Mouse (Mus musculus) limb, embryonic 10.5 days (tissue): Measurements from ENCODE around the gene Plp2. TPM values are rescaled to one million over a fixed set of nuclear protein-coding genes. Genes with fewer than 3 reads are reported as not detected.
"Not testable (repeated sequence)": the region's sequence is repeated elsewhere in the genome, so short reads cannot be mapped to it uniquely, and the experiment has no call there.

Source experiments
- DNase-seq: peaks from one replicate; pipeline ENCODE4 v3.0.0-alpha.2; 2017; ENCODE audit warnings: low spot score
- H3K27ac ChIP-seq: fragments of 300-500 bp; sonication (generic); 2 replicates; pipeline ENCODE4 v1.5.1; 2016; ENCODE audit warnings: mild to moderate bottlenecking
- H3K27me3 ChIP-seq: fragments of 300-500 bp; sonication (generic); 2 replicates; pipeline ENCODE4 v1.6.1; 2016; ENCODE audit warnings: low read depth, mild to moderate bottlenecking; ENCODE audit not compliant: poor library complexity, severe bottlenecking
- H3K36me3 ChIP-seq: fragments of 300-500 bp; sonication (generic); 2 replicates; pipeline ENCODE4 v1.6.1; 2016; ENCODE audit warnings: mild to moderate bottlenecking, moderate library complexity
- H3K4me1 ChIP-seq: fragments of 300-500 bp; sonication (generic); 2 replicates; pipeline ENCODE4 v1.6.1; 2016
- H3K4me3 ChIP-seq: fragments of 300-500 bp; sonication (generic); 2 replicates; pipeline ENCODE4 v1.5.1; 2016; ENCODE audit warnings: mild to moderate bottlenecking, moderate library complexity
- H3K9me3 ChIP-seq: fragments of 300-500 bp; sonication (generic); replicated peaks from 2 replicates; pipeline ENCODE4 v1.6.1; 2016; ENCODE audit warnings: mild to moderate bottlenecking
- WGBS: fragments of 180-500 bp; shearing (Covaris S2); methylation state at CpG from one replicate; pipeline ENCODE4 v1.1.7; 2016; 5-methylcytosine and 5-hydroxymethylcytosine counted together
- polyA plus RNA-seq: library from polyadenylated mRNA; unstranded; fragments of >200 nt; fragmentation: Nextera tagmentation; extraction: Ambion mirVana; gene quantifications from 2 replicates; pipeline ENCODE4 v1.2.1, GENCODE M21; 2016

Gene Plp2
- 72.6 and 77.7 TPM in 2 replicates for polyA plus RNA-seq

- peak; percentile 50 for DNase-seq
- Histone ChIP-seq H3K36me3 (peaks cover 25% of the 10 kb centered on the region), H3K4me1 (peaks cover 12% of the 10 kb centered on the region), H3K27me3 (no peaks in the 10 kb centered on the region), H3K4me3 (peak within 1 kb of the TSS; percentile 49), H3K27ac (peak within 1 kb of the TSS; percentile 80), H3K9me3 (no peaks in the 10 kb centered on the region)
- 20% methylated on average over 35 of the region's 36 CpGs for WGBS
Measured at GRCm38 (mm10) chrX:7670921-7671623, at the start of gene Plp2. Plp2 (minus strand) TSS chrX:7671390.

GRCm38 (mm10) chrX:7716058-7716457 lies 44.9 kb upstream of the Plp2 start:
- not testable (repeated sequence) for H3K27ac ChIP-seq, H3K9me3 ChIP-seq, H3K27me3 ChIP-seq, H3K36me3 ChIP-seq, DNase-seq, H3K4me3 ChIP-seq, H3K4me1 ChIP-seq
- WGBS = 31% methylated on average over 1 of the region's 1 CpGs

- Histone ChIP-seq H3K4me3 (peak within 1 kb of the TSS; percentile 48), H3K27ac (peak within 1 kb of the TSS; percentile 74)
- H3K27me3 ChIP-seq, H3K36me3 ChIP-seq, H3K9me3 ChIP-seq, H3K4me1 ChIP-seq: not testable (repeated sequence)
- WGBS = 17% methylated on average over 45 of the region's 60 CpGs
- peak; percentile 82 for DNase-seq
Measured at GRCm38 (mm10) chrX:7714135-7714899, 43.1 kb upstream of the Plp2 start, which contains the start of gene Wdr45. Wdr45 (plus strand) TSS chrX:7714333.

- Histone ChIP-seq H3K27ac (peak overlapping the region; percentile 66; the same call in 1 of the 2 replicates), H3K4me3 (peak overlapping the region; percentile 48), H3K36me3 (peaks cover 12% of the 10 kb centered on the region)
- not testable (repeated sequence) for H3K4me1 ChIP-seq, DNase-seq, H3K27me3 ChIP-seq, H3K9me3 ChIP-seq
- WGBS = 23% methylated on average over 6 of the region's 12 CpGs
Measured at GRCm38 (mm10) chrX:7713764-7714134, 42.6 kb upstream of the Plp2 start.

- H3K9me3 ChIP-seq = no peaks in the 10 kb centered on the region
- H3K4me3 ChIP-seq = peak within 1 kb of the TSS; percentile 65
- H3K36me3 ChIP-seq = peaks cover 36% of the 10 kb centered on the region
- H3K27ac ChIP-seq = peak within 1 kb of the TSS; percentile 74
- no peaks in the 10 kb centered on the region for H3K27me3 ChIP-seq
- H3K4me1 ChIP-seq = 0 out of 2 replicates have a peak, but pooled peaks cover 4% of the 10 kb centered on the region
- DNase-seq = peak; percentile 74
- 10% methylated on average over 33 of the region's 33 CpGs for WGBS
Measured at GRCm38 (mm10) chrX:7696954-7697381, 25.8 kb upstream of the Plp2 start, which contains the start of gene Gpkow. Gpkow (plus strand) TSS chrX:7697131.

GRCm38 (mm10) chrX:7696520-7696919 lies 25.3 kb upstream of the Plp2 start:
- WGBS = 39% methylated on average over 6 of the region's 6 CpGs
- 0 out of 2 replicates have a peak, but pooled peaks cover 4% of the 10 kb centered on the region for H3K4me1 ChIP-seq
- no peak overlapping the region for H3K27ac ChIP-seq
- DNase-seq = no peak
- H3K27me3 ChIP-seq = no peaks in the 10 kb centered on the region
- H3K36me3 ChIP-seq = peaks cover 32% of the 10 kb centered on the region
- no peaks in the 10 kb centered on the region for H3K9me3 ChIP-seq
- H3K4me3 ChIP-seq = peak overlapping the region; percentile 65

- Histone ChIP-seq H3K27me3 (no peaks in the 10 kb centered on the region), H3K4me3 (no peak overlapping the region), H3K4me1 (no peaks in the 10 kb centered on the region), H3K36me3 (no peaks in the 10 kb centered on the region), H3K9me3 (no peaks in the 10 kb centered on the region), H3K27ac (no peak overlapping the region)
- no peak for DNase-seq
- 37% methylated on average over 4 of the region's 4 CpGs for WGBS
Measured at GRCm38 (mm10) chrX:7692862-7693261, 21.7 kb upstream of the Plp2 start.

GRCm38 (mm10) chrX:7690486-7690885 lies 19.3 kb upstream of the Plp2 start:
- Histone ChIP-seq H3K9me3 (no peaks in the 10 kb centered on the region), H3K36me3 (no peaks in the 10 kb centered on the region), H3K27ac (no peak overlapping the region), H3K4me1 (no peaks in the 10 kb centered on the region), H3K27me3 (no peaks in the 10 kb centered on the region), H3K4me3 (no peak overlapping the region)
- no peak for DNase-seq
- 67% methylated on average over 3 of the region's 3 CpGs for WGBS

GRCm38 (mm10) chrX:7688321-7688720 lies 17.1 kb upstream of the Plp2 start:
- no peaks in the 10 kb centered on the region for H3K4me1 ChIP-seq
- no peak for DNase-seq
- H3K4me3 ChIP-seq = no peak overlapping the region
- H3K27me3 ChIP-seq = no peaks in the 10 kb centered on the region
- H3K9me3 ChIP-seq = no peaks in the 10 kb centered on the region
- no peak overlapping the region for H3K27ac ChIP-seq
- 89% methylated on average over 2 of the region's 2 CpGs for WGBS
- no peaks in the 10 kb centered on the region for H3K36me3 ChIP-seq

- 67% methylated on average over 14 of the region's 14 CpGs for WGBS
- Histone ChIP-seq H3K9me3 (no peaks in the 10 kb centered on the region), H3K4me3 (peak within 1 kb of the TSS; percentile 45), H3K36me3 (no peaks in the 10 kb centered on the region), H3K27me3 (peaks cover 4% of the 10 kb centered on the region; the same call in 1 of the 2 replicates), H3K27ac (peak within 1 kb of the TSS; percentile 36; the same call in 1 of the 2 replicates), H3K4me1 (no peaks in the 10 kb centered on the region)
- no peak for DNase-seq
Measured at GRCm38 (mm10) chrX:7680864-7681263, 9.7 kb upstream of the Plp2 start, which contains the start of gene Magix. Magix (minus strand) TSS chrX:7681251.

GRCm38 (mm10) chrX:7680057-7680412 lies 8.8 kb upstream of the Plp2 start:
- peak overlapping the region; percentile 36; the same call in 1 of the 2 replicates for H3K27ac ChIP-seq
- 12% methylated on average over 12 of the region's 12 CpGs for WGBS
- H3K36me3 ChIP-seq = no peaks in the 10 kb centered on the region
- peaks cover 4% of the 10 kb centered on the region; the same call in 1 of the 2 replicates for H3K27me3 ChIP-seq
- no peaks in the 10 kb centered on the region for H3K4me1 ChIP-seq
- H3K9me3 ChIP-seq = no peaks in the 10 kb centered on the region
- DNase-seq = no peak
- H3K4me3 ChIP-seq = peak overlapping the region; percentile 45

GRCm38 (mm10) chrX:7679405-7680056 lies 8.3 kb upstream of the Plp2 start:
- 0 out of 2 replicates have a peak, but pooled peaks cover under 1% of the 10 kb centered on the region for H3K4me1 ChIP-seq
- H3K36me3 ChIP-seq = no peaks in the 10 kb centered on the region
- peaks cover 4% of the 10 kb centered on the region; the same call in 1 of the 2 replicates for H3K27me3 ChIP-seq
- peak; percentile 90 for DNase-seq
- H3K27ac ChIP-seq = peak overlapping the region; percentile 36; the same call in 1 of the 2 replicates
- WGBS = 14% methylated on average over 27 of the region's 27 CpGs
- H3K4me3 ChIP-seq = peak overlapping the region; percentile 45
- no peaks in the 10 kb centered on the region for H3K9me3 ChIP-seq
